Mouse (Mus musculus) hindbrain, postnatal 0 days (tissue): ENCODE measurements around the gene Actn1. TPM values are rescaled to one million over a fixed set of nuclear protein-coding genes. Genes with fewer than 3 reads are reported as not detected.

Source experiments
- ATAC-seq: fragments of 200-750 bp; cut with Nextera tagmentation; 2 replicates; pipeline ENCODE4 v1.8.0; 2017; ENCODE audit warnings: mild to moderate bottlenecking, moderate TSS enrichment, moderate library complexity
- DNase-seq: peaks from one replicate; pipeline ENCODE4 v3.0.0-alpha.2; 2015; ENCODE audit warnings: low spot score
- H3K27ac ChIP-seq: fragments of 300-500 bp; sonication (generic); 2 replicates; pipeline ENCODE4 v1.5.1; 2014; ENCODE audit warnings: mild to moderate bottlenecking
- H3K27me3 ChIP-seq: fragments of 300-500 bp; sonication (generic); 2 replicates; pipeline ENCODE4 v1.6.1; 2014; ENCODE audit warnings: low read length, mixed read lengths; ENCODE audit not compliant: insufficient read depth
- H3K36me3 ChIP-seq: fragments of 300-500 bp; sonication (generic); 2 replicates; pipeline ENCODE4 v1.6.1; 2014; ENCODE audit warnings: low read length, mixed read lengths; ENCODE audit not compliant: insufficient read depth
- H3K4me1 ChIP-seq: fragments of 300-500 bp; sonication (generic); 2 replicates; pipeline ENCODE4 v1.6.1; 2014; ENCODE audit warnings: antibody characterized with exemption, low read length, mixed read lengths; ENCODE audit not compliant: insufficient read depth
- H3K4me2 ChIP-seq: fragments of 300-500 bp; sonication (generic); 2 replicates; pipeline ENCODE4 v1.6.1; 2014; ENCODE audit warnings: low read depth, mild to moderate bottlenecking, low read length, moderate library complexity, mixed read lengths
- H3K4me3 ChIP-seq: fragments of 300-500 bp; sonication (generic); 2 replicates; pipeline ENCODE4 v1.5.1; 2014; ENCODE audit warnings: low read length
- H3K9ac ChIP-seq: fragments of 300-500 bp; sonication (generic); replicated peaks from 2 replicates; pipeline ENCODE4 v1.6.1; 2014; ENCODE audit warnings: mild to moderate bottlenecking, low read length, moderate library complexity, mixed read lengths
- H3K9me3 ChIP-seq: fragments of 300-500 bp; sonication (generic); 2 replicates; pipeline ENCODE4 v1.6.1; 2016; ENCODE audit warnings: low read length, mixed read lengths
- CTCF ChIP-seq: IDR thresholded peaks from 2 replicates; pipeline ENCODE4 v1.5.1; 2016; ENCODE audit warnings: antibody characterized with exemption, control low read depth, low read depth
- WGBS: fragments of 180-500 bp; shearing (Covaris S2); extraction: QIAGEN DNeasy Blood & Tissue Kit; methylation state at CpG from one replicate; pipeline ENCODE4 v1.1.7; 2014; 5-methylcytosine and 5-hydroxymethylcytosine counted together
- polyA plus RNA-seq: library from polyadenylated mRNA; unstranded; fragments of >200 nt; fragmentation: Nextera tagmentation; extraction: Ambion mirVana; gene quantifications from 2 replicates; pipeline ENCODE4 v1.2.1, GENCODE M21; 2015
- total RNA-seq: library from RNA; depleted of rRNA; stranded (reverse); fragments of >200 nt; gene quantifications from 2 replicates; pipeline ENCODE4 v1.2.3, GENCODE M21; 2014

Actn1 gene
- total and polyA plus RNA-seq, 2 experiments from 2014 or later, result 7.4 to 18.3 TPM

DNA sequence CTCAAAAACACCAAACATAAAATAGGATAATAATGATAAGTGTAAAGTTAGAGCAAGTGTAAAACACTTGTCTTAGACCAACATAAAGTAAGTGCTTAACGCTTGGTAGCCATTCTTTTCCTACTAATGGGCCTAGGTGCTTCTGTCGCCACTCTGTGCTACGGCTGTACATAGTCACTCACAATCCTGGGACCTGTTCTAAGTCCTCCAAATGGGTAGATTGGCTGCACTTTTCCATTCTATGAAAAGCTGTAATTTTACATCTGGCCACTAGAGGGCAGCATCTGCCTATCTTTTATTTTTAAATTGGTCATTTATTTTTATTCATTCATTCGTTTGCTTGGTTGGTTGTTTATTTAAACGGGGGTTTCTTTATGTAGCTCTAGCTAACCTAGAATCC, 102.5 kb downstream of the Actn1 start:
- no peak overlapping the region for H3K4me2 ChIP-seq

GRCm38 (mm10) chr12:80153687-80154326, 106.4 kb downstream of the Actn1 start:
- no peak overlapping the region for H3K4me3 ChIP-seq
- no peaks in the 10 kb centered on the region for H3K27me3 ChIP-seq
- ATAC-seq, result no peak
- H3K9ac ChIP-seq, result no peak overlapping the region
- DNase-seq, result peak; percentile 82
- no peaks in the 10 kb centered on the region for H3K4me1 ChIP-seq
- 40% methylated on average over 10 of the region's 10 CpGs for WGBS
- peak; percentile 84 for TF ChIP-seq CTCF
- no peaks in the 10 kb centered on the region for H3K9me3 ChIP-seq
- no peaks in the 10 kb centered on the region for H3K36me3 ChIP-seq
- H3K27ac ChIP-seq, result no peak overlapping the region
- no peak overlapping the region for H3K4me2 ChIP-seq

More for the DNA sequence above, 102.5 kb downstream of the Actn1 start:
- Histone ChIP-seq H3K4me1 (no peaks in the 10 kb centered on the region), H3K9me3 (no peaks in the 10 kb centered on the region), H3K27me3 (no peaks in the 10 kb centered on the region), H3K9ac (no peak overlapping the region), H3K4me3 (no peak overlapping the region), H3K36me3 (no peaks in the 10 kb centered on the region), H3K27ac (no peak overlapping the region)
- TF ChIP-seq CTCF, result peak; percentile 78
- WGBS, result 9% methylated on average over 5 of the region's 5 CpGs
- DNase-seq (peak; percentile 62), ATAC-seq (no peak)

DNA sequence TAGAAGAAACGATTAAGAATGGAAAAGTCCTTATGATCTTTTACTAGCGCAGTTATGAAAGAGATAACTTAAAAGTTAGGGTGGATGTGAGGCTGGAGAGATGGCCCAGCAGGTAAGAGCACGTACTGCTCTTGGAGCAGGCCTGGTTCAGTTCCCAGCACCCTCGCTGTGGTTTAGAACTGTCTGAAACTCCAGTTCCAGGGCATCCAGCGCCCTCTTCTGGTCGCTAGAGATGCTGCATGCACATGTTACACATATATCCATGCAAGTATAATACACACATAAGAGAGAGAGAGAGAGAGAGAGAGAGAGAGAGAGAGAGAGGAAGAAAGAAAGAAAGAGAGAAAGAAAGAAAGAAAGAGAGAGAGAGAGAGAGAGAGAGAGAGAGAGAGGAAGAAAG, 107.1 kb downstream of the Actn1 start:
- ATAC-seq, result no peak
- WGBS, result 86% methylated on average over 6 of the region's 6 CpGs
- no peak overlapping the region for H3K4me2 ChIP-seq
- H3K4me3 ChIP-seq, result no peak overlapping the region
- no peaks in the 10 kb centered on the region for H3K9me3 ChIP-seq
- no peaks in the 10 kb centered on the region for H3K27me3 ChIP-seq
- H3K36me3 ChIP-seq, result no peaks in the 10 kb centered on the region
- H3K9ac ChIP-seq, result no peak overlapping the region
- H3K27ac ChIP-seq, result no peak overlapping the region
- no peak for DNase-seq
- TF ChIP-seq CTCF, result peak; percentile 20
- H3K4me1 ChIP-seq, result no peaks in the 10 kb centered on the region

DNA sequence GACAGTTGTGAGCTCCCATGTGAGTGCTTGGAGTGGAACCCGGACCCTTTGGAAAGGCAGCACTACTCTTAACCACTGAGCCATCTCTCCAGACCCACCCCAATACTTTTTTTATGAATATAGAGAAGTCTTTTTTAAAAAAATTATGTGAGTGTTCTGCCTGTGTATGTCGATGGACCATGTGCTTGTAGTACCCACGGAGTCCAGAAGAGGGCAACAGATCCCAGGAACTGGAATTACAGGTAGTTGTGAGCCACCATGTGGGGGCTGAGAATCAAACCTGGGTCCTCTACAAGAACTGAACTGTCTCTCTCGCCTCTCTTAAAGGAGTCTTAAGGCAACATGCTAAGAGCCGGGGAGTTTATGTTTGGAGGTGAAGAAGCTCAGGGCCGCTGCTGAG, 108.3 kb downstream of the Actn1 start:
- no peak for ATAC-seq

GRCm38 (mm10) chr12:80150624-80151023, 109.5 kb downstream of the Actn1 start:
- TF ChIP-seq CTCF, result no peak
- H3K36me3 ChIP-seq, result no peaks in the 10 kb centered on the region
- no peak overlapping the region for H3K4me2 ChIP-seq
- WGBS, result 29% methylated on average over 8 of the region's 8 CpGs
- DNase-seq (no peak), ATAC-seq (no peak)
- no peak overlapping the region for H3K4me3 ChIP-seq
- no peak overlapping the region for H3K27ac ChIP-seq
- H3K9ac ChIP-seq, result no peak overlapping the region
- H3K9me3 ChIP-seq, result no peaks in the 10 kb centered on the region
- H3K4me1 ChIP-seq, result no peaks in the 10 kb centered on the region
- no peaks in the 10 kb centered on the region for H3K27me3 ChIP-seq

More for the DNA sequence above, 108.3 kb downstream of the Actn1 start:
- Histone ChIP-seq H3K9ac (no peak overlapping the region), H3K36me3 (no peaks in the 10 kb centered on the region), H3K9me3 (no peaks in the 10 kb centered on the region), H3K27me3 (no peaks in the 10 kb centered on the region), H3K4me3 (no peak overlapping the region), H3K27ac (no peak overlapping the region), H3K4me2 (no peak overlapping the region), H3K4me1 (no peaks in the 10 kb centered on the region)
- 92% methylated on average over 6 of the region's 6 CpGs for WGBS
- no peak for DNase-seq
- peak; percentile 25; the same call in 1 of the 2 replicates for TF ChIP-seq CTCF

- no peaks in the 10 kb centered on the region for H3K9me3 ChIP-seq
- 85% methylated on average over 11 of the region's 11 CpGs for WGBS
- H3K4me3 ChIP-seq, result no peak overlapping the region
- no peak overlapping the region for H3K27ac ChIP-seq
- no peaks in the 10 kb centered on the region for H3K27me3 ChIP-seq
- no peak overlapping the region for H3K4me2 ChIP-seq
- DNase-seq (no peak), ATAC-seq (no peak)
- H3K4me1 ChIP-seq, result no peaks in the 10 kb centered on the region
- H3K36me3 ChIP-seq, result no peaks in the 10 kb centered on the region
- TF ChIP-seq CTCF, result no peak
- H3K9ac ChIP-seq, result no peak overlapping the region
Observed at GRCm38 (mm10) chr12:80147563-80148214, 112.5 kb downstream of the Actn1 start.
